Mouse (Mus musculus) spleen, postnatal 36 days (tissue): ENCODE results near the gene Qrich1.
A peak's percentile ranks its signal among the peaks of the same experiment; 100 is the strongest.

ENCODE experiments used
- DNase-seq, 2 experiments: peaks; one replicate each; pipeline ENCODE4 v3.0.0; 2022; ENCODE audit warnings: low spot score in 2 of 2, mixed read lengths in 1 of 2

Gene Qrich1

GRCm38 (mm10) chr9:108516380-108517251 is at the start of gene Qrich1:
Gene Qrich1 (plus strand): TSS chr9:108516806.
- DNase-seq: peak; percentile 93 to 96

- no peak for DNase-seq
These were observed 47.2 kb upstream of the Qrich1 start for GRCm38 (mm10) chr9:108469430-108469829.

GRCm38 (mm10) chr9:108469845-108470244 is 46.8 kb upstream of the Qrich1 start:
- no peak for DNase-seq

- no peak for DNase-seq
These were observed 42.1 kb upstream of the Qrich1 start for GRCm38 (mm10) chr9:108474528-108474927.

- DNase-seq: no peak
These were observed 37.9 kb upstream of the Qrich1 start for GRCm38 (mm10) chr9:108478638-108479156.

GRCm38 (mm10) chr9:108479241-108479640 is 37.4 kb upstream of the Qrich1 start:
- DNase-seq: no peak

- no peak for DNase-seq
These were observed 36.8 kb upstream of the Qrich1 start, which contains the start of gene Lamb2 for GRCm38 (mm10) chr9:108479721-108480351. Gene Lamb2 (plus strand): TSS chr9:108479736.

- DNase-seq: no peak
These were observed 35.6 kb upstream of the Qrich1 start for GRCm38 (mm10) chr9:108480813-108481519.

GRCm38 (mm10) chr9:108481520-108482210 is 34.9 kb upstream of the Qrich1 start:
- no peak for DNase-seq

GRCm38 (mm10) chr9:108483051-108483790 is 33.4 kb upstream of the Qrich1 start:
- DNase-seq: no peak

GRCm38 (mm10) chr9:108484021-108484420 is 32.6 kb upstream of the Qrich1 start:
- no peak for DNase-seq

GRCm38 (mm10) chr9:108485301-108485875 is 31.2 kb upstream of the Qrich1 start:
- no peak for DNase-seq

- DNase-seq: no peak
These were observed 29.6 kb upstream of the Qrich1 start for GRCm38 (mm10) chr9:108486973-108487530.

- no peak for DNase-seq
These were observed 28.2 kb upstream of the Qrich1 start for GRCm38 (mm10) chr9:108488403-108488802.

GRCm38 (mm10) chr9:108489215-108489614 is 27.4 kb upstream of the Qrich1 start:
- no peak for DNase-seq

- DNase-seq: no peak
These were observed 26.7 kb upstream of the Qrich1 start for GRCm38 (mm10) chr9:108489702-108490558.

GRCm38 (mm10) chr9:108490559-108491285 is 25.9 kb upstream of the Qrich1 start, which contains the start of gene Usp19:
Gene Usp19 (plus strand): TSS chr9:108490602.
- peak; percentile 96 to 97 for DNase-seq

- no peak for DNase-seq
These were observed 25.4 kb upstream of the Qrich1 start for GRCm38 (mm10) chr9:108491286-108491580.
